Mouse (Mus musculus): Measurements from ENCODE around the gene Akr1b8. TPM values are rescaled to one million over a fixed set of nuclear protein-coding genes. Genes with fewer than 3 reads are reported as not detected.

Gene Akr1b8
- total RNA-seq, 1 experiment, result 25.1 TPM

DNA sequence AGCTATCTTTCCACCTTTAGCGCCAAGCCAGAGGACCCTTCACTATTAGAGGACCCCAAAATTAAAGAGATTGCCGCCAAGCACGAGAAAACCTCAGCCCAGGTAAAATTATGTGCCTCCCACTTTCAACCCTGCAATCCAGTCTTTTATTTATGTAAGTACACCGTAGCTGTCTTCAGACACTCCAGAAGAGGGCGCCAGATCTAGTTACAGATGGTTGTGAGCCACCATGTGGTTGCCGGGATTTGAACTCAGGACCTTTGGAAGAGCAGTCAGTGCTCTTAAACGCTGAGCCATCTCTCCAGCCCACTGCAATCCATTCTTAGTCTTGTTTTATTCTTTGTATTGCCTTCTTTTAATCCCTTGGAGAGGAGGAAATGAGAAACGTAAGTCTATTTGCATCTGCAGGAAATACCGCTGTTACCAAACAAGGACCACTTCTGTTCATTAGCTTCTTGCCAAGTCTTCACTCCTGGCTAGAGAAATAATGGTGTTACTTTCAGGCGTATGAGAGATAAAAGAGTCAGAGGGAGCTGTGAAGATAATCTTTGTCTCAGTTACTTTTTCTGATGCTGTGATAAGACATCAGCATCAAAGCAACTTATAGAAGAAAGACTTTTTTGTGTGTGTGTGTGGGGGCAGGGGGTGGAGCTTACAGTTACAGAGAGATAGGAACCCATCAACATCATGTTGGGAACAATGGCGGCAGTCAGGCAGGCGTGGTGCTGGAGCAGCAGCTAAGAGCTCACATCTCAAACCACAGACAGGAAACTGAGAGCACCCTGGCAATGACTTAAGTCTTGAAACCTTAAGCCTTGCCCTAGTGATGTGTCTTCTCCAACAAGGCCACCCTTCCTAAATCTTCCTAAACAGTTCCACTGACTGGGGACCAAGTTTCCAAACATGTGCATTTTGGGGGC, 10.6 kb downstream of the Akr1b8 start:
- DNase-seq (ENCODE audit: low read depth, low spot score), result no peak
- no peak overlapping the region for H3K27ac ChIP-seq (ENCODE audit: insufficient read depth, low read depth, low read length, poor library complexity, severe bottlenecking)
- H3K4me1 ChIP-seq (ENCODE audit: control insufficient read depth in 2 of 2, insufficient read depth in 2 of 2, low read length in 2 of 2, poor library complexity in 1 of 2), result peaks cover 0 to 5% of the 10 kb centered on the region in 2 experiments; a peak in 1 of 4 replicates
- no peaks in the 10 kb centered on the region for H3K36me3 ChIP-seq (ENCODE audit: control insufficient read depth, insufficient read depth, low read length, poor library complexity, severe bottlenecking)
- TF ChIP-seq MAFK (IDR thresholded peaks at IDR 0.05; ENCODE audit: insufficient read depth, low read depth, low read length), result no peak
- no peak for TF ChIP-seq ZNF384 (IDR thresholded peaks at IDR 0.05; ENCODE audit: low read depth, low read length)
- TF ChIP-seq ZC3H11A (IDR thresholded peaks at IDR 0.05; ENCODE audit: borderline replicate concordance, low read depth, low read length), result no peak
- no peak for TF ChIP-seq CHD2 (IDR thresholded peaks at IDR 0.05; ENCODE audit: low read depth, low read length)
- no peak for TF ChIP-seq HCFC1 (IDR thresholded peaks at IDR 0.05; ENCODE audit: borderline replicate concordance, insufficient read depth, low read length)
- in situ Hi-C loops (cut with MboI; ENCODE audit: low sequenced_read_pairs in 2 of 2, unreplicated experiment in 2 of 2), result no loop called here
- H3K9ac ChIP-seq (ENCODE audit: insufficient read depth, low read depth, low read length, poor library complexity, severe bottlenecking), result no peak overlapping the region
- H3K4me3 ChIP-seq (ENCODE audit: insufficient read depth in 1 of 2, low read depth in 1 of 2, low read length in 2 of 2, poor library complexity in 1 of 2, severe bottlenecking in 1 of 2), result no peak overlapping the region
- no peaks in the 10 kb centered on the region for H3K9me3 ChIP-seq (ENCODE audit: control insufficient read depth, insufficient read depth, low read depth, low read length)

- Histone ChIP-seq H3K9me3 (ENCODE audit: control insufficient read depth, insufficient read depth, low read depth, low read length) (no peaks in the 10 kb centered on the region), H3K27ac (ENCODE audit: insufficient read depth, low read depth, low read length, poor library complexity, severe bottlenecking) (no peak overlapping the region), H3K36me3 (ENCODE audit: control insufficient read depth, insufficient read depth, low read length, poor library complexity, severe bottlenecking) (no peaks in the 10 kb centered on the region), H3K4me3 (ENCODE audit: insufficient read depth in 1 of 2, low read depth in 1 of 2, low read length in 2 of 2, poor library complexity in 1 of 2, severe bottlenecking in 1 of 2) (no peak overlapping the region), H3K9ac (ENCODE audit: insufficient read depth, low read depth, low read length, poor library complexity, severe bottlenecking) (no peak overlapping the region), H3K4me1 (ENCODE audit: control insufficient read depth in 2 of 2, insufficient read depth in 2 of 2, low read length in 2 of 2, poor library complexity in 1 of 2) (peaks cover 0 to 5% of the 10 kb centered on the region in 2 experiments; a peak in 1 of 4 replicates)
- in situ Hi-C loops (cut with MboI; ENCODE audit: low sequenced_read_pairs in 2 of 2, unreplicated experiment in 2 of 2), result no loop called here
- no peak for DNase-seq (ENCODE audit: low read depth, low spot score)
- TF ChIP-seq HCFC1 (IDR thresholded peaks at IDR 0.05; ENCODE audit: borderline replicate concordance, insufficient read depth, low read length), result no peak
- TF ChIP-seq ZC3H11A (IDR thresholded peaks at IDR 0.05; ENCODE audit: borderline replicate concordance, low read depth, low read length), result no peak
- TF ChIP-seq CHD2 (IDR thresholded peaks at IDR 0.05; ENCODE audit: low read depth, low read length), result no peak
- TF ChIP-seq MAFK (IDR thresholded peaks at IDR 0.05; ENCODE audit: insufficient read depth, low read depth, low read length), result no peak
- TF ChIP-seq ZNF384 (IDR thresholded peaks at IDR 0.05; ENCODE audit: low read depth, low read length), result no peak
These were observed 14.1 kb downstream of the Akr1b8 start for GRCm38 (mm10) chr6:34367998-34368397.

DNA sequence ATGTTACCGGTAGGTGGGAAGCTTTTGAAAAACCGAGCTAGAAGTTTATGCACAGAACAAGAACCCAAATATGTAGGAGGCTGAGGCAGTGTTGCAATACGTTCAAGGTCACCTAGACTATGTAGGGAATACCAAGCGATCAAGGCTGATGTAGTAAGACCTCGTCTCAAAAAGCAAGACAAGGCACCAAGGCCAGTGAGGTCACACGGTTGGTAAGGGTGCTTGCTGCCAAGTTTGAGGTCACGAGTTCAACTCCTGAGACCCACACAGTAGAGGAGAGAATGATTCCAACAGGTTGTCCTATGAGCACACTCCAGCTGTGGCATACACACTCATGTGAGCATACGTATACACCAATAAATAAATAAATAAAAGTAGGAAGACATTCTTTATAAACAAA, 16.2 kb downstream of the Akr1b8 start:
- H3K4me3 ChIP-seq (ENCODE audit: insufficient read depth in 1 of 2, low read depth in 1 of 2, low read length in 2 of 2, poor library complexity in 1 of 2, severe bottlenecking in 1 of 2), result no peak overlapping the region
- H3K4me1 ChIP-seq (ENCODE audit: control insufficient read depth in 2 of 2, insufficient read depth in 2 of 2, low read length in 2 of 2, poor library complexity in 1 of 2), result peaks cover 0 to 5% of the 10 kb centered on the region in 2 experiments; a peak in 1 of 4 replicates
- in situ Hi-C loops (cut with MboI; ENCODE audit: low sequenced_read_pairs in 2 of 2, unreplicated experiment in 2 of 2), result no loop called here
- H3K9me3 ChIP-seq (ENCODE audit: control insufficient read depth, insufficient read depth, low read depth, low read length), result no peaks in the 10 kb centered on the region
- no peak overlapping the region for H3K9ac ChIP-seq (ENCODE audit: insufficient read depth, low read depth, low read length, poor library complexity, severe bottlenecking)
- DNase-seq (ENCODE audit: low read depth, low spot score), result no peak
- no peak overlapping the region for H3K27ac ChIP-seq (ENCODE audit: insufficient read depth, low read depth, low read length, poor library complexity, severe bottlenecking)
- no peaks in the 10 kb centered on the region for H3K36me3 ChIP-seq (ENCODE audit: control insufficient read depth, insufficient read depth, low read length, poor library complexity, severe bottlenecking)
- TF ChIP-seq ZC3H11A (IDR thresholded peaks at IDR 0.05; ENCODE audit: borderline replicate concordance, low read depth, low read length) (no peak), MAFK (IDR thresholded peaks at IDR 0.05; ENCODE audit: insufficient read depth, low read depth, low read length) (no peak), HCFC1 (IDR thresholded peaks at IDR 0.05; ENCODE audit: borderline replicate concordance, insufficient read depth, low read length) (no peak), CHD2 (IDR thresholded peaks at IDR 0.05; ENCODE audit: low read depth, low read length) (no peak), ZNF384 (IDR thresholded peaks at IDR 0.05; ENCODE audit: low read depth, low read length) (no peak)

DNA sequence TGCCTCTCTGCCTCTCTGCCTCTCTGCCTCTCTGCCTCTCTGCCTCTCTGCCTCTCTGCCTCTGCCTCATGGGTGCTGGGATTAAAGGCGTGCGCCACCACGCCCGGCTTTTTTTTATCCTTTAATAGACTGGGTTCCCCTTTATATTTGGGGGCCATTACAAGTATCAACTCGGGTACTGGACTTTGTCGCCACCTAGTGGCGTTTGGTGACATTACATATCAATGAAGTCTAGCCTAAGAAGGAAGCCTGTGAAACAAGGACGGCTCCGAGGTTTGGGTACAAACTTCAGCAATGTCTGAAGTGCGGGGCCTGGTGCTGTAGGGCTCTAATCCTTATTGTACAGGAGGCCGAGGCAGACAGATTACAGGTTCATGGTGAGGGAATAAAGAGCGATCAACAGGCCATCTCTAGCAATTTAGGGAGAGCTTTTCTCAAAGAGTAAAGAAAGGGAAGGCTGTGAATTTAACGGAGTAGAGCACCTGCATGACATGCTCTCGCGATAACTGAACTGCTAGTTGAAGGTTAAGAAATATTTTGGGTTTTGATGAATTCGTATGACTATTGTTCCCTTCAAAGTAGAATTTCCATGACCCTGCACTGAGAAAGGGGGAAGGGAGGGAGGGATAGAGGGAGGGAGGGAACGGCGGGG, 17.9 kb downstream of the Akr1b8 start:
- in situ Hi-C loops (cut with MboI; ENCODE audit: low sequenced_read_pairs in 2 of 2, unreplicated experiment in 2 of 2), result no loop called here
- H3K27ac ChIP-seq (ENCODE audit: insufficient read depth, low read depth, low read length, poor library complexity, severe bottlenecking), result no peak overlapping the region
- H3K9ac ChIP-seq (ENCODE audit: insufficient read depth, low read depth, low read length, poor library complexity, severe bottlenecking), result peak overlapping the region; percentile 62; the same call in 1 of the 2 replicates
- peaks cover 0 to 5% of the 10 kb centered on the region in 2 experiments; a peak in 1 of 4 replicates for H3K4me1 ChIP-seq (ENCODE audit: control insufficient read depth in 2 of 2, insufficient read depth in 2 of 2, low read length in 2 of 2, poor library complexity in 1 of 2)
- peak overlapping the region in 1 of 2 experiments; percentile 37; a peak in 1 of 4 replicates for H3K4me3 ChIP-seq (ENCODE audit: insufficient read depth in 1 of 2, low read depth in 1 of 2, low read length in 2 of 2, poor library complexity in 1 of 2, severe bottlenecking in 1 of 2)
- H3K9me3 ChIP-seq (ENCODE audit: control insufficient read depth, insufficient read depth, low read depth, low read length), result no peaks in the 10 kb centered on the region
- no peaks in the 10 kb centered on the region for H3K36me3 ChIP-seq (ENCODE audit: control insufficient read depth, insufficient read depth, low read length, poor library complexity, severe bottlenecking)
- TF ChIP-seq ZNF384 (IDR thresholded peaks at IDR 0.05; ENCODE audit: low read depth, low read length), result no peak
- TF ChIP-seq ZC3H11A (IDR thresholded peaks at IDR 0.05; ENCODE audit: borderline replicate concordance, low read depth, low read length), result peak; percentile 32; the same call in 1 of the 2 replicates
- TF ChIP-seq MAFK (IDR thresholded peaks at IDR 0.05; ENCODE audit: insufficient read depth, low read depth, low read length), result no peak
- TF ChIP-seq CHD2 (IDR thresholded peaks at IDR 0.05; ENCODE audit: low read depth, low read length), result peak; percentile 91
- TF ChIP-seq HCFC1 (IDR thresholded peaks at IDR 0.05; ENCODE audit: borderline replicate concordance, insufficient read depth, low read length), result no peak
- peak; percentile 77 for DNase-seq (ENCODE audit: low read depth, low spot score)

All from ES-E14 (cell line).